Mouse (Mus musculus) heart, postnatal 0 days (tissue): ENCODE results near the gene Bend3. TPM values are rescaled to one million over a fixed set of nuclear protein-coding genes. Genes with fewer than 3 reads are reported as not detected.

Experiments
- ATAC-seq: fragments of 200-750 bp; cut with Nextera tagmentation; 2 replicates; pipeline ENCODE4 v1.8.0; 2017; ENCODE audit warnings: low read depth, moderate number of reproducible peaks, moderate library complexity; ENCODE audit not compliant: insufficient read depth
- DNase-seq: peaks from one replicate; pipeline ENCODE4 v3.0.0-alpha.2; 2016; ENCODE audit warnings: low spot score
- H3K27ac ChIP-seq: fragments of 300-500 bp; sonication (generic); 2 replicates; pipeline ENCODE4 v1.5.1; 2014; ENCODE audit warnings: low read depth, mild to moderate bottlenecking
- H3K27me3 ChIP-seq: fragments of 300-500 bp; sonication (generic); 2 replicates; pipeline ENCODE4 v1.6.1; 2014; ENCODE audit warnings: low read length, mixed read lengths; ENCODE audit not compliant: control insufficient read depth, insufficient read depth
- H3K36me3 ChIP-seq: fragments of 300-500 bp; sonication (generic); replicated peaks from 2 replicates; pipeline ENCODE4 v1.6.1; 2014; ENCODE audit warnings: low read length, mixed read lengths; ENCODE audit not compliant: control insufficient read depth, insufficient read depth
- H3K4me1 ChIP-seq: fragments of 300-500 bp; sonication (generic); 2 replicates; pipeline ENCODE4 v1.6.1; 2014; ENCODE audit warnings: antibody characterized with exemption; ENCODE audit not compliant: control insufficient read depth, insufficient read depth
- H3K4me2 ChIP-seq: fragments of 300-500 bp; sonication (generic); 2 replicates; pipeline ENCODE4 v1.6.1; 2014; ENCODE audit warnings: low read depth, mild to moderate bottlenecking, low read length, moderate library complexity
- H3K4me3 ChIP-seq: fragments of 300-500 bp; sonication (generic); 2 replicates; pipeline ENCODE4 v1.5.1; 2014; ENCODE audit warnings: low read depth, low read length
- H3K9ac ChIP-seq: fragments of 300-500 bp; sonication (generic); replicated peaks from 2 replicates; pipeline ENCODE4 v1.6.1; 2014; ENCODE audit warnings: low read depth, low read length, mixed read lengths
- H3K9me3 ChIP-seq: fragments of 300-500 bp; sonication (generic); replicated peaks from 2 replicates; pipeline ENCODE4 v1.6.1; 2016; ENCODE audit warnings: low read length; ENCODE audit not compliant: control insufficient read depth
- CTCF ChIP-seq: IDR thresholded peaks from 2 replicates; pipeline ENCODE4 v1.5.1; 2016; ENCODE audit warnings: antibody characterized with exemption, control low read depth, low read depth
- EP300 ChIP-seq: IDR thresholded peaks from 2 replicates; pipeline ENCODE4 v1.6.1; 2016; ENCODE audit warnings: antibody characterized with exemption, low read depth
- WGBS: fragments of 180-500 bp; shearing (Covaris S2); extraction: QIAGEN DNeasy Blood & Tissue Kit; methylation state at CpG from one replicate; pipeline ENCODE4 v1.1.7; 2014; 5-methylcytosine and 5-hydroxymethylcytosine counted together
- polyA plus RNA-seq: library from polyadenylated mRNA; unstranded; fragments of >200 nt; fragmentation: Nextera tagmentation; extraction: Ambion mirVana; gene quantifications from 2 replicates; pipeline ENCODE4 v1.2.1, GENCODE M21; 2015
- total RNA-seq: library from RNA; depleted of rRNA; stranded (reverse); fragments of >200 nt; gene quantifications from 2 replicates; pipeline ENCODE4 v1.2.3, GENCODE M21; 2014; ENCODE audit warnings: low replicate concordance; rRNA removed

The Bend3 gene
- total RNA-seq (9.6 and 12.6 TPM in 2 replicates), polyA plus RNA-seq (1.1 and 1.2 TPM in 2 replicates)

DNA sequence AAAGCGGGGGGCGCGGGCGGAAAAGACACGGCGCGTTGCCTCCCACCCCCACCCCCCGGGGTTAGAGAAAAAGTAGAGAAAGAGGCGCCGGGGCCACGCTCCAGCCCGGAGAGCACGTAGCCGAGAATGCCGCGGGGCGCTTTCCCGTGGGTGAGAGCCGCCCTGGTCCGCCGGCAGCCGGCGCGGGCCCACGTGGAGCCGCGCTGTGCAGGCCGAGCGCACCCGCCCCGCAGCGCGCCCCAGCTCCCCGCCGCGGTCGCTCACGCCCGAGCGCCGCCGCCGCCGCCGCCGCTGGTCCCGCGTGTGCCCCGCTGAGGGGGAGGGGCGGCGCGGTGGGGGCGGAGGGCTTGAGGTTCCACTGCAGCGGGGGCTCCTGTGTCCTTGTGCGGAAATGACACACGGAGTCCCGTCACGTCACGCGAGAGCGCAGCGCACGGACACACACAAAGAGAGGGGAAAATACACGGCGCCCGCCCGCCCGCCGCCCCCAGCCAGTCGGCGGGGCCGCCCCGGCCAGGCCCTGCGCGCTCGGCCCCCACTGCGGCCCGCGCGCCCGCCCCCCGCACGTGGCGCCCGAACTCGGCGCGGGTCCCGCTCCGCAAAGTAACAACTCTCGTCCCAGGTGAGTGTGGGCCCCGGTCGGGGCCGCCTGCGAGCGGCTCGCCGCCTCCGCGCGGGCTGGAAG is at the start of gene Bend3:
Bend3 (plus strand) TSS at position 81 of the 685 bp plus-strand sequence.
- Histone ChIP-seq H3K4me1 (peaks cover 16% of the 10 kb centered on the region), H3K27me3 (no peaks in the 10 kb centered on the region), H3K4me2 (peak within 1 kb of the TSS; percentile 97), H3K36me3 (no peaks in the 10 kb centered on the region), H3K9ac (peak within 1 kb of the TSS; percentile 89), H3K27ac (peak within 1 kb of the TSS; percentile 92), H3K4me3 (peak within 1 kb of the TSS; percentile 86), H3K9me3 (no peaks in the 10 kb centered on the region)
- ATAC-seq (peak; percentile 43), DNase-seq (peak; percentile 18)
- 4% methylated on average over 53 of the region's 101 CpGs for WGBS
- TF ChIP-seq CTCF (no peak), EP300 (no peak)

- Histone ChIP-seq H3K36me3 (0 out of 2 replicates have a peak, but pooled peaks cover 3% of the 10 kb centered on the region), H3K27me3 (no peaks in the 10 kb centered on the region), H3K9me3 (no peaks in the 10 kb centered on the region), H3K9ac (no peak overlapping the region), H3K4me3 (no peak overlapping the region), H3K4me1 (no peaks in the 10 kb centered on the region), H3K4me2 (no peak overlapping the region), H3K27ac (no peak overlapping the region)
- TF ChIP-seq CTCF (no peak), EP300 (no peak)
- 77% methylated on average over 5 of the region's 5 CpGs for WGBS
- ATAC-seq (no peak), DNase-seq (no peak)
Observed at GRCm38 (mm10) chr10:43430606-43431005, 48.0 kb upstream of the Bend3 start.

GRCm38 (mm10) chr10:43434326-43434725 is 44.3 kb upstream of the Bend3 start:
- ATAC-seq (no peak), DNase-seq (no peak)
- Histone ChIP-seq H3K4me3 (no peak overlapping the region), H3K9ac (no peak overlapping the region), H3K4me1 (0 out of 2 replicates have a peak, but pooled peaks cover under 1% of the 10 kb centered on the region), H3K27me3 (no peaks in the 10 kb centered on the region), H3K4me2 (no peak overlapping the region), H3K27ac (no peak overlapping the region), H3K9me3 (no peaks in the 10 kb centered on the region), H3K36me3 (0 out of 2 replicates have a peak, but pooled peaks cover 3% of the 10 kb centered on the region)
- TF ChIP-seq CTCF, result no peak
- TF ChIP-seq EP300, result no peak
- 90% methylated on average over 4 of the region's 4 CpGs for WGBS

- ATAC-seq, result no peak
Observed at GRCm38 (mm10) chr10:43435757-43436156, 42.9 kb upstream of the Bend3 start.

GRCm38 (mm10) chr10:43439492-43439941 is 39.1 kb upstream of the Bend3 start:
- Histone ChIP-seq H3K9me3 (no peaks in the 10 kb centered on the region), H3K4me2 (no peak overlapping the region), H3K4me1 (peaks cover 4% of the 10 kb centered on the region; the same call in 1 of the 2 replicates), H3K36me3 (no peaks in the 10 kb centered on the region), H3K27me3 (no peaks in the 10 kb centered on the region), H3K27ac (no peak overlapping the region), H3K4me3 (no peak overlapping the region), H3K9ac (no peak overlapping the region)
- DNase-seq (no peak), ATAC-seq (no peak)
- WGBS, result 49% methylated on average over 7 of the region's 7 CpGs
- TF ChIP-seq CTCF (no peak), EP300 (no peak)

More at GRCm38 (mm10) chr10:43435757-43436156, 42.9 kb upstream of the Bend3 start:
- H3K36me3 ChIP-seq, result 0 out of 2 replicates have a peak, but pooled peaks cover 3% of the 10 kb centered on the region
- no peak overlapping the region for H3K27ac ChIP-seq
- no peaks in the 10 kb centered on the region for H3K9me3 ChIP-seq
- DNase-seq, result no peak
- H3K27me3 ChIP-seq, result no peaks in the 10 kb centered on the region
- TF ChIP-seq EP300 (no peak), CTCF (no peak)
- no peak overlapping the region for H3K4me3 ChIP-seq
- WGBS, result 89% methylated on average over 3 of the region's 3 CpGs
- peaks cover 4% of the 10 kb centered on the region; the same call in 1 of the 2 replicates for H3K4me1 ChIP-seq
- H3K9ac ChIP-seq, result no peak overlapping the region
- H3K4me2 ChIP-seq, result no peak overlapping the region
